ENCODE assay signal across 8 mouse cellular contexts in genomic region chr5:34335539-34336096, GRCm38 (mm10). TPM values are rescaled to one million over a fixed set of nuclear protein-coding genes. Genes with fewer than 3 reads are reported as not detected.
DNase-seq lines count a peak whose midpoint lies in the region; ATAC-seq and TF ChIP-seq lines count a peak whose summit lies in the region.

No protein-coding gene starts in this region.

- no peaks in the 10 kb centered on the region for H3K27me3 ChIP-seq in E14TG2a.4 (ENCODE audit: insufficient read depth, low read length)
- H3K27me3 ChIP-seq in forebrain, embryonic 10.5 days (ENCODE audit: poor library complexity, severe bottlenecking): no peaks in the 10 kb centered on the region
- no peaks in the 10 kb centered on the region for H3K27me3 ChIP-seq in limb, embryonic 11.5 days (ENCODE audit: control insufficient read depth, insufficient read depth, low read length)
- H3K27me3 ChIP-seq in neural tube, embryonic 12.5 days (replicated peaks): no peaks in the 10 kb centered on the region

- peak overlapping the region; percentile 85 for H3K4me2 ChIP-seq in limb, embryonic 11.5 days (ENCODE audit: low read depth, severe bottlenecking)
- H3K4me2 ChIP-seq in neural tube, embryonic 12.5 days (replicated peaks): peak overlapping the region; percentile 85

- H3K9me3 ChIP-seq in E14TG2a.4 (ENCODE audit: low read length): peaks cover 3% of the 10 kb centered on the region; the same call in 1 of the 2 replicates
- H3K9me3 ChIP-seq in forebrain, embryonic 10.5 days: no peaks in the 10 kb centered on the region
- no peaks in the 10 kb centered on the region for H3K9me3 ChIP-seq in limb, embryonic 11.5 days (ENCODE audit: control insufficient read depth, low read length)
- H3K9me3 ChIP-seq in neural tube, embryonic 12.5 days: no peaks in the 10 kb centered on the region

- peak overlapping the region; percentile 96 for H3K4me3 ChIP-seq in E14TG2a.4 (replicated peaks; ENCODE audit: low read length)
- H3K4me3 ChIP-seq in forebrain, embryonic 10.5 days: peak overlapping the region; percentile 98
- peak overlapping the region; percentile 97 for H3K4me3 ChIP-seq in limb, embryonic 11.5 days (ENCODE audit: low read depth, low read length)
- H3K4me3 ChIP-seq in neural tube, embryonic 12.5 days: peak overlapping the region; percentile 99

- 3% methylated on average over 21 of the region's 21 CpGs for WGBS in forebrain, embryonic 10.5 days
- WGBS in limb, embryonic 11.5 days: 2% methylated on average over 21 of the region's 21 CpGs
- 3% methylated on average over 21 of the region's 21 CpGs for WGBS in neural tube, embryonic 12.5 days

- H3K4me1 ChIP-seq in E14TG2a.4 (replicated peaks; ENCODE audit: low read depth, low read length): peaks cover 46% of the 10 kb centered on the region
- H3K4me1 ChIP-seq in forebrain, embryonic 10.5 days: peaks cover 28% of the 10 kb centered on the region
- H3K4me1 ChIP-seq in limb, embryonic 11.5 days (ENCODE audit: control insufficient read depth, insufficient read depth, low read length): 0 out of 2 replicates have a peak, but pooled peaks cover 7% of the 10 kb centered on the region
- peaks cover 18% of the 10 kb centered on the region for H3K4me1 ChIP-seq in neural tube, embryonic 12.5 days

- peaks cover 52% of the 10 kb centered on the region for H3K36me3 ChIP-seq in E14TG2a.4 (ENCODE audit: insufficient read depth, low read length)
- H3K36me3 ChIP-seq in forebrain, embryonic 10.5 days (replicated peaks): peaks cover 34% of the 10 kb centered on the region
- no peaks in the 10 kb centered on the region for H3K36me3 ChIP-seq in limb, embryonic 11.5 days (ENCODE audit: control insufficient read depth, insufficient read depth, low read length)
- H3K36me3 ChIP-seq in neural tube, embryonic 12.5 days: peaks cover 5% of the 10 kb centered on the region; the same call in 1 of the 2 replicates

- TF ChIP-seq CTCF in E14TG2a.4 (conservative IDR thresholded peaks at IDR 0.05; ENCODE audit: low read length): no peak

- H3K9ac ChIP-seq in limb, embryonic 11.5 days (ENCODE audit: low read length): peak overlapping the region; percentile 88
- peak overlapping the region; percentile 94 for H3K9ac ChIP-seq in neural tube, embryonic 12.5 days

- intact Hi-C loops in left cerebral cortex, postnatal 10 days (cut with DNase I): loop anchor here (5.0 to 10.0 kb wide), 2 partner anchors 48 to 121 kb away; partner anchors contain the start of genes Cfap99 and Zfyve28

- no peak for DNase-seq in frontal cortex, adult 2 months (ENCODE audit: extremely low spot score in 1 of 2, low spot score in 1 of 2)
- DNase-seq in forebrain, embryonic 10.5 days (ENCODE audit: extremely low spot score, low spot score): no peak
- DNase-seq in limb, embryonic 11.5 days (ENCODE audit: low spot score): no peak
- DNase-seq in cerebellum, adult 18-20 months: no peak
- DNase-seq in left cerebral cortex, postnatal 10 days (ENCODE audit: extremely low spot score in 1 of 2, low spot score in 2 of 2): no peak

- H3K27ac ChIP-seq in forebrain, embryonic 10.5 days: peak overlapping the region; percentile 99
- H3K27ac ChIP-seq in limb, embryonic 11.5 days (replicated peaks; ENCODE audit: low read depth, low read length): peak overlapping the region; percentile 60
- H3K27ac ChIP-seq in neural tube, embryonic 12.5 days: peak overlapping the region; percentile 44; the same call in 1 of the 2 replicates

- peak; percentile 58 for ATAC-seq in frontal cortex, adult (ENCODE audit: low TSS enrichment)
- ATAC-seq in limb, embryonic 11.5 days (ENCODE audit: insufficient number of reproducible peaks, low FRiP score, low TSS enrichment, low read depth): peak; percentile 58
- ATAC-seq in neural tube, embryonic 12.5 days (ENCODE audit: low FRiP score, low read depth): peak; percentile 63

RNA-seq across cellular contexts. Expression of gene Rnf4, which starts 0.5 kb away (rescaled TPM):
- 84.9 TPM in 2 replicates for polyA plus RNA-seq in frontal cortex, adult 2 months (2012; rRNA removed)
- polyA plus RNA-seq in forebrain, embryonic 10.5 days (2016; fragmentation: Nextera tagmentation; extraction: Ambion mirVana): 206 and 209 TPM in 2 replicates
- polyA plus RNA-seq in limb, embryonic 11.5 days (2014; fragmentation: Nextera tagmentation; extraction: Ambion mirVana): 187 and 206 TPM in 2 replicates
- 159 TPM in 2 replicates for polyA plus RNA-seq in neural tube, embryonic 12.5 days (2016; fragmentation: Nextera tagmentation; extraction: Ambion mirVana)
- 10 to 100 TPM; 91.0 to 92.9 TPM for total RNA-seq in left cerebral cortex, postnatal 10 days (2021)

RNA-seq across cellular contexts. Expression of gene Fam193a, which starts 34.1 kb away (rescaled TPM):
- 37.0 and 39.7 TPM in 2 replicates for polyA plus RNA-seq in frontal cortex, adult 2 months (2012; rRNA removed)
- 12.2 and 13.8 TPM in 2 replicates for polyA plus RNA-seq in forebrain, embryonic 10.5 days (2016; fragmentation: Nextera tagmentation; extraction: Ambion mirVana)
- 15.3 and 16.5 TPM in 2 replicates for polyA plus RNA-seq in limb, embryonic 11.5 days (2014; fragmentation: Nextera tagmentation; extraction: Ambion mirVana)
- polyA plus RNA-seq in neural tube, embryonic 12.5 days (2016; fragmentation: Nextera tagmentation; extraction: Ambion mirVana): 14.1 and 17.0 TPM in 2 replicates
- total RNA-seq in left cerebral cortex, postnatal 10 days (2021): 10 to 100 TPM; 47.7 to 50.8 TPM

RNA-seq across cellular contexts. Expression of gene Cfap99, which starts 47.2 kb away (rescaled TPM):
- 0.30 and 0.42 TPM in 2 replicates for polyA plus RNA-seq in frontal cortex, adult 2 months (2012; rRNA removed)
- not detected in 2 replicates for polyA plus RNA-seq in forebrain, embryonic 10.5 days (2016; fragmentation: Nextera tagmentation; extraction: Ambion mirVana)
- not detected in 2 replicates for polyA plus RNA-seq in limb, embryonic 11.5 days (2014; fragmentation: Nextera tagmentation; extraction: Ambion mirVana)
- polyA plus RNA-seq in neural tube, embryonic 12.5 days (2016; fragmentation: Nextera tagmentation; extraction: Ambion mirVana): not detected in 2 replicates
- total RNA-seq in left cerebral cortex, postnatal 10 days (2021): under 1 TPM; 0.26 to 0.51 TPM

RNA-seq across cellular contexts. Expression of gene Zfyve28, which starts 47.4 kb away (rescaled TPM):
- 37.6 and 37.8 TPM in 2 replicates for polyA plus RNA-seq in frontal cortex, adult 2 months (2012; rRNA removed)
- polyA plus RNA-seq in forebrain, embryonic 10.5 days (2016; fragmentation: Nextera tagmentation; extraction: Ambion mirVana): 1.1 and 1.9 TPM in 2 replicates
- 0.37 and 0.61 TPM in 2 replicates for polyA plus RNA-seq in limb, embryonic 11.5 days (2014; fragmentation: Nextera tagmentation; extraction: Ambion mirVana)
- 4.5 and 5.2 TPM in 2 replicates for polyA plus RNA-seq in neural tube, embryonic 12.5 days (2016; fragmentation: Nextera tagmentation; extraction: Ambion mirVana)
- 10 to 100 TPM; 28.4 to 28.9 TPM for total RNA-seq in left cerebral cortex, postnatal 10 days (2021)

Comparison
In these comparisons a context has a peak if more than half of its experiments do, and no peak if none do; other contexts are left out.
1. H3K27ac ChIP-seq: peak in every context shown above with its lines; median percentile 99 in forebrain, embryonic 10.5 days; 60 in limb, embryonic 11.5 days; 44 in neural tube, embryonic 12.5 days.